Mouse (Mus musculus): ENCODE results near the gene Spout1. TPM values are rescaled to one million over a fixed set of nuclear protein-coding genes. Genes with fewer than 3 reads are reported as not detected.
"Not testable (repeated sequence)": the region's sequence is repeated elsewhere in the genome, so short reads cannot be mapped to it uniquely, and the experiment has no call there.

Spout1 gene
- total RNA-seq, 2 experiments from 2014 or later = 22.4 to 26.0 TPM

DNA sequence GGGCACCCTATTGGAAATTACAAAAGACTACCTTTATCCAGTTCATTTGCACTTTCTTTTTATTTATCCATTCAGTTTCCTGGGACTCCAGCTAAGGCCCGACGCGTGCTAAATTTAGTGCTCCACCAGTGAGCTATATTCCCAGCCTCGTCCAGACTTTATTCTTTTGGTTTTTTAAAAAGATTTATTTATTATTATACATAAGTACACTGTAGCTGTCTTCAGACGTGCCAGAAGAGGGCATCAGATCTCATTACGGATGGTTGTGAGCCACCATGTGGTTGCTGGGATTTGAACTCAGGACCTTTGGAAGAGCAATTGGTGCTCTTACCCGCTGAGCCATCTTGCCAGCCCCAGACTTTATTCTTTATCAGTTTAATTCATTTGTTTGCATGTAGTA lies 452 bp upstream of the Spout1 start:
- DNase-seq = not testable (repeated sequence)

DNA sequence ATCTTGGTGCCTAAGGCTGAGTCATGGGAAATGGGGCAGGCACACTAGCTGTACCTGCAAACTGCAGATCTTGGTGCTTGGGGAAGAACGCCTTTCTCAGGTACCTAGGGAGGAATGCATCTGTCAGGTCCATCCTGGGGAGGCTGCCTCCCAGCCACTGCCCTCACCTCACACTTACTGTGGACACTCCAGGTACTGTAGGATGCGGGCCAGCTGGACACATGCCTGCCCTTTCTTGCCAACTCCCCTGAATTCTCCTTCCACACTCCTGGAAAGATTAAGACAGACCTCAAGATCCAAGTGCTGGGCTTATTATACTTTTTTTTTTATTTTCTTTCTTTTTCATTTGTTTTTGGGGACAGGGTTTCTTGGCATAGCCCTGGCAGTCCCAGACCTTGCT lies 1.7 kb downstream of the Spout1 start:
- DNase-seq = no peak

DNA sequence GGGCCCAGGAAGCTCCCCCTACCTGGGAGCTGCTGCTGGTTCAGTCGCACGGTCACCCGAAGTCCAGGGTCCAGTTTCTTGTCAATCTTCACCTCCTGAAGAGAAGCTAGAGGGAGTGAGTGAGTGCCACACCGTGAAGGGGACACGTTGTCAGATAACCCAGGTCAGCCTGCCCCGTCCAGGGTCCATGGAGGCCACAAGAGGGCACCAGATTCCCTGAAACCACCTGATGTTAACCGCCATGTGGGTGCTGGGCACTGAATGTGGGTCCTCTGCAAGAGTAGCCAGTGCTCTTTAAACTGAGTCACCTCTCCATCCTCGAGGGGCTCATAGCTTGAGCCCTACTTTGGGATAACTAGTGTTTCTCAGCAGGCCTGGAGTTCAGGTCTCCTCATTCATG lies 2.4 kb downstream of the Spout1 start:
- DNase-seq = no peak

DNA sequence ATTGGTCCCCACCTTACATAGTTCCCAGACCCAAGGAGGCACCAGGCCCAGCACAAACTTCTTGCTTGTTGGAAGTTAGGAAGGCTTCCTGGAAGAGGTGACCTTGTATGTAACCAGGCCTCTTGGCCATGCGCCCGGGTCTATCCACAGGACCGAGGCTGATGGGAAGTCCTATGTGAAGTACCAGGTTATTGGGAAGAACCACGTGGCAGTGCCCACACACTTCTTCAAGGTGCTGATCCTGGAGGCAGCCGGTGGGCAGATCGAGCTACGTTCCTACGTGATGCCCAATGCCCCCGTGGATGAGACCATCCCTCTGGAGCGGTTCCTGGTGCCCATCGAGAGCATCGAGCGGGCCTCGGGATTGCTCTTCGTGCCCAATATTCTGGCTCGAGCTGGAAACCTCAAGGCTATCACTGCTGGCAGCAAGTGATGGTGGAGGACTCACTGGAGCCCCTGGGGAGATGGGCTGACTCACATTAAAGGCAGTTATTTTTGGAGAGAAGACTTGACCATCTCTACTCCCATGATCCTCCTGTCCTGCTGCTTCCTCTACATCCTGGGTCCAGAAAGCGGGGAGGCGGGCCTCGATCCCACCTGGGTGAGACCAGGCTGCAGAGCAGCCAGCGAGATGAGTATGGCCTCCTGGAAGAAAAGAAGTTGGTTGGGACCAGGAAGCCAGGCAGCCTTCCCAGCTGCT lies 4.6 kb downstream of the Spout1 start:
- DNase-seq = peak in 1 of 2 experiments; percentile 32

DNA sequence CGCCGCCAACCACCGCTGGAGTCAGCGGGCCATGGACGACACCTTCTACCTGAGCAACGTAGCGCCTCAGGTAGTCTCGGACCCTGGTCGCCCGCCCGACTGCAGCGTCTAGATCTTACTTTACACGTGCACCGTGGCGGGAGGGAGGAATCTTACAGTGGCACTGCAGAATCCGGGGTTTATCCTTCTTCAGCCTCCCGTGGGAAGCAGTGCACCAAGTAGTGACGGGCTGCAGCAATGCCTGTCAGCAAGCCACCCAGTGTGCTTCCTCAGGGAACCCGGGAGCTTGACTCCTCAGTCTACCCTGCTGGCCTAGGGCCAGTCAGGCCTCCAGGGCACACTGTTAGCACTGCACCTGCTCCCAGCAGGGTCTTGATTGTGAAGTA lies 6.3 kb downstream of the Spout1 start:
- DNase-seq = peak; percentile 24 to 43

DNA sequence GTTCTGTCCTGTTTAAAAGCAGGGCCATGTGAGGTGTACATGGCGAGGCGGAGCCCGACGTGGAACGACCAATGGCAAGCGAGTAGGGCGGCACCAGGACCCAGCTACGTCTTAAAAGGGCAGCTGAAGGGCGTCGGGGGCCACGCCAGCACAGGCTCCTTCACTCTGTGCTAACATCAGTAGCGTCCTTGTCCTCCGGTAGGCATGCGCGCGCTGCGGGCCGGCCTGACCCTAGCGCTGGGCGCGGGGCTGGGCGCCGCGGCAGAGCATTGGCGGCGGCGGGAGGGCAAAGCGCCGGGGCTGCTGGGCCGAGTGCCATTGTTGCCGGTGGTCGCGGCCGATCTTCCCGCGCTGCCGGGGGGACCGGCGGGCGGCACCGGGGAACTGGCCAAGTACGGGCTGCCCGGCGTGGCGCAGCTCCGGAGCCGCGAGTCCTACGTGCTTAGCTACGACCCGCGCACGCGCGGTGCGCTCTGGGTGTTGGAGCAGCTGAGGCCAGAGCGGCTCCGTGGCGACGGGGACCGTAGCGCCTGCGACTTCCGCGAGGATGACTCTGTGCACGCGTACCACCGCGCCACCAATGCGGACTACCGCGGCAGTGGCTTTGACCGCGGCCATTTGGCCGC lies 6.8 kb downstream of the Spout1 start, which contains the start of gene Endog:
Endog (plus strand) TSS at position 123 of the 626 bp plus-strand sequence.
- peak; percentile 94 for DNase-seq

DNA sequence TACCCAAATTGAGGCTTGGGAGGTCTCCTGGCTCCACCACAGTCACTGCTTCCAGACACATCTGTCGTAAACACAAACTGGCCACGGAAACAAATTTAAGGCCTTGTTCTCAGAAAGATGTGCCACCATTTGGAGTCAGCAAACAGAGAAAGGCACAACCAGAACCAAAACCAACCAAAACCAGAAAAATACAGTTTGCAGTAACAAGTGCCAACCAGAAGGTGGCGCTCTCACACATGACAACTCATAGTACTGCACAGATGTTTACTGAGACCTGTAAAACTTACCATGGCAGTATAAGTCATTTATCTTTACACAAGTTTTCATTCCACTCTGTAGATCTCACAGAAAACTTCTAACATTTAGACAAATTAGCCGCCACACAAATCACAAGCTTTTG lies 11.6 kb downstream of the Spout1 start:
- no peak for DNase-seq

DNA sequence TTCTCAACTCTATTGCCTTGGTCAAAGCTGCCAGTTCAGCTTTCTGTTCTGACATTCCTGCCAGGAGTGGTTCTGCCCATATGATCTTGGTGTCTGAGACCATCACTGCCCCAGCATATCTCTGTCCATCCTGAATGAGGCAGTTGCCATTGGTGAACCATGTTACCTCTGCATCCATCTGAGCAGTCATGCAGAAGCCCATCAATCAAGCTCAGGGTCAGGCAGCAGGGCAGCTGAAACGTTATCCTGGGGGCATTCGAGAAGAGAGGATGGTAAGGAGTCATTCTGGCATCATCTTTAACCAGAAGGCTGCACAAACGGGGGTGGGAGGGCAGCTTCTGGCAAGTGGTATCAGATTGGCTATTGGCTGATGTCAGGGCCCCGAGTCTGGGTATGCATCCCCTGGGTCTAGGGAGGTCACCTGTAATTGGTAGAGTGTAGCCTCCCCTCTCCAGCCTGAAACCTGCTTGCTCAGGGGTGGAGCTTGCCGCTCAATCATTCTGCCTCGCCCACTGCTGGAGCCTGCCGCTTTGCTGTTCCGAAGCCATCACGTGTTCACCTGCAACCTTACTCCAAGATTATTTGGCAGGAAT lies 13.8 kb downstream of the Spout1 start:
- no peak for DNase-seq

DNA sequence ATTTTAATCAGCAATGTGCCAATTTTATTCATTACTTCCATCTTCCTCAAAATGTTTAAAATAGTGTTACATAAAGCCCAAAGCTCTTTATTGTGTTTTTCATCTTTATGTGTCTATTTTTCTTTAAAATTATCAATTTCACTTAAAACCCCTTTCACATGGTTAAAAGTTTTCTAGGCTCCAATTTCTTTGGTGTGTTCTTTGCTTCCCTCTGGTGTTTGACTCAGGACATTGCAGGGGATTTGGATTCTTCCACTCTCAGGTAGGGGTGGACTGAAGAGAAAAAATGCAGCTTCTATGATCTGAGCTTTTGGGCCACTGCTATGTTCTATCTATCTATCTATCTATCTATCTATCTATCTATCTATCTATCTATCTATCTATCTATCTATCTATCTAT lies 16.4 kb downstream of the Spout1 start:
- DNase-seq = peak in 1 of 2 experiments; percentile 44

DNA sequence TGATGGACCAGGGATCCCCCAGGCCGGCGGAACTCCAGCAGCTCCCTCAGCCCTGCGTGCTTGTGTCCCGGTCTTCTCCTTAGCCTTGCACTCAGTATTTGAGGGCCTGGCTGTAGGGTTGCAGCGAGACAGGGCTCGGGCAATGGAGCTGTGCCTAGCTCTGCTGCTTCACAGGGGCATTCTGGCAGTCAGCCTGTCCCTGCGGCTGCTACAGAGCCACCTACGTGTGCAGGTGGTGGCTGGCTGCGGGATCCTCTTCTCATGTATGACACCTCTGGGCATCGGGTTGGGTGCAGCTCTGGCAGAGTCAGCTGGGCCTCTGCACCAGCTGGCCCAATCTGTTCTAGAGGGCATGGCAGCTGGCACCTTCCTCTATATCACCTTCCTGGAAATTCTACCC lies 18.4 kb downstream of the Spout1 start:
- DNase-seq = not testable (repeated sequence)

DNA sequence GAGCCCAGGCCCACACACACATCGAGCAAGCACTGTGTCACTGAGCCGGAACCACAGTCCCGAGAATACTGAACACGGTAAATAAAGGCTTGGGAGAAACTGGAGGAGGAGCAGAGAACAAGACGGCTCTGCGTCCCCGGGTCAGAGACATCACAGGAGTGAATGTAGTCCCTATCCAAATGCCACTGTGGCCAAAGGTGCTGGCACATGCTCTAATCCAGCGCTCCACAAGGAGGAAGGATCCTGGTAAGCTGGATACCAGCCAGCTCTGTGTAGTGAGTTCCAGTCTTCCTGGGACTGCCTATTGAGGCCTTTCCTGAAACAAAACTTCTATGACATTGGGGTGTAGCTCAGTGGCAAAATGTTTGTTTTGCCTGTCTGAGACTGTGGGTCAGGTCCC lies 25.6 kb downstream of the Spout1 start:
- DNase-seq = peak; percentile 20 to 44

DNA sequence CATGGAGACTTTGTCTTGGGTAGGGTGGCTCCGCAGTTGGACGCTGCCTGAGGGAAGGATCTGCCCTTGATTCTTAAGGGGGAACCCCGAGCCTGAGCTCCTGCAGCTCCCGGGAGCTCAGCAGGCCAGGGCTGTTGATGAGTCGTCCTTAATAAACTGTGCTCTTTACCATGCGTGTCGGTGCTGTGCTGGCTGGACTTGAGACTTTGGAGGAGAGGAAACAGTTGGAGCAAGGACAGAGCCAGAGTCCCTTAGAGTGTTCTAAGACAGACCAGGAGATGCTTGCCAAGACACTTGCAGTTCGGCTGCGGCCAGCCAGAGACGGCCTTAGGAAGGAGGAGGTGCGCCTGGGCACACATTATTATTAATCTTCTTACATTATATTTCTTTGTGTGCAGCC lies 26.4 kb downstream of the Spout1 start:
- DNase-seq = peak; percentile 11 to 30

DNA sequence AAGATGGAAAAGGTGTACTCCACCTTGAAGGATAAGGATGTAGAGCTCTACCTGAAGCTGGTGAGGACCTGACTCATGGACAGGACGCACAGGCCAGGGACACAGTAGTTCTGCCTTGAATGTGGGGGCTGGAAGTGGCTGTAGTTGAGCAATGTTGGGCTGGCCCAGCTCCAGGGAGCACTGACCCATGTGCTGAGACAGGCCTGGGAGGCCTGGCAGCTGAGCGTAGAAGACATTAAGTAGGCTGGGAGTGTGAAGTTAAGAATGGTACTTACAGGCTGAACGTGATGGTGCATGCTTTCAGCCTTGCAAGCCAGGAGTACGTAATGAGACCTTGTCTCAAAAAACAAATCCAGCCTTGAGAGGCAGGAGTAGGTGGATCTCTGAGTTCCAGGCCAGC lies 30.8 kb downstream of the Spout1 start:
- DNase-seq = peak; percentile 89 to 92

DNA sequence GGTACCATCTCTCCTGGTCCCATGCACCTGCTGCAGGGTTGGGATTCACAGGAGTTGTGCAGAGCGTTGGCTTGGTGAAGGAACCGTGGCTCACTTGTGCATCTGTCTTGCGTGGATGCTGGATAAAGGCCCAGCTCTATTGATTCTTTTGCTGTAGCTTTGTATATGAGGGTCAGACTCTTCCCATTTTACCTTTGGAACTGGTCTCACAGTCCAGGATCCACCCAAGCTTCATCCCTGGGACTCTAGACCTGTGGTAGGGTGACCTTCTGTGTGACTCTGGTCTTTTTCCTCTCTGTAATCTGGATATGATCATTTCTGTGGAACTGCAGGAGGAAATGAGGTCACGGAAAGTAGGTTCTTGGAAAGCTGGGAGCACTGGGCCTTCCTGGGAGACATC lies 33.8 kb downstream of the Spout1 start:
- DNase-seq = no peak

DNA sequence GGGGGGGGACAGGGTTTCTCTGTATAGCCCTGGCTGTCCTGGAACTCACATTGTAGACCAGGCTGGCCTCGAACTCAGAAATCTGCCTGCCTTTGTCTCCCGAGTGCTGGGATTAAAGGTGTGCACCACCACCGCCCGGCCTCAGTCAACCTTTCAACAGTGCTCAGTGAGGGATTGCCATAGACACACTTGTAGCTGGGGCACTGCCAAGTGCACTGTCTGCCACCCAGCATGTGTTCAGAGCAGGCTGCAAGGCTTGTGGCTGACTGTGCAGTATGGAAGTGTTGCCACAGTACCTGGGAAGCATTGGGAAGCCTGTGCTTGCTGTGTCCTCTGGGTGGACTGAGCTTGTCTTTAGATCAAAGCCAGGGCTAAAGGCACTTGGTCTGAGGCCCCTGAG lies 38.2 kb downstream of the Spout1 start:
- not testable (repeated sequence) for DNase-seq

DNA sequence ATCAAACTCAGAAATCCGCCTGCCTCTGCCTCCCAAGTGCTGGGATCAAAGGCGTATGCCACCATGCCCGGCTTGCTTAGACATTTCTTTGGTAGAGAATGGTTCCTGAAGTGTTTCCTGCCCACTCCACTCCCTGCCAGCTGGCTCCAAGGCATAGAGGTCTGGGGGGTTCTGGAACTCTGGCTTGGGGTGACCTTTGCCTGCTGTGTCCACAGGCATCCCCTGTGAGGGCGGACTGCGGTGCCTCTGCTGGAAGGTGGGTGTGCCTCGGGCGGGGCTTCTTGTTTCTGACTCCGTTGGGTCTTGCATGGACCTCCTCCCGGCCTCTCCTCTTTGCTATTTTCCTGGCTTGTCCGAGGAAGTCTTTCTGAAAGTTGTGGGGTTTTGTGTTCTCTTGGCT lies 41.8 kb downstream of the Spout1 start:
- DNase-seq = no peak

DNA sequence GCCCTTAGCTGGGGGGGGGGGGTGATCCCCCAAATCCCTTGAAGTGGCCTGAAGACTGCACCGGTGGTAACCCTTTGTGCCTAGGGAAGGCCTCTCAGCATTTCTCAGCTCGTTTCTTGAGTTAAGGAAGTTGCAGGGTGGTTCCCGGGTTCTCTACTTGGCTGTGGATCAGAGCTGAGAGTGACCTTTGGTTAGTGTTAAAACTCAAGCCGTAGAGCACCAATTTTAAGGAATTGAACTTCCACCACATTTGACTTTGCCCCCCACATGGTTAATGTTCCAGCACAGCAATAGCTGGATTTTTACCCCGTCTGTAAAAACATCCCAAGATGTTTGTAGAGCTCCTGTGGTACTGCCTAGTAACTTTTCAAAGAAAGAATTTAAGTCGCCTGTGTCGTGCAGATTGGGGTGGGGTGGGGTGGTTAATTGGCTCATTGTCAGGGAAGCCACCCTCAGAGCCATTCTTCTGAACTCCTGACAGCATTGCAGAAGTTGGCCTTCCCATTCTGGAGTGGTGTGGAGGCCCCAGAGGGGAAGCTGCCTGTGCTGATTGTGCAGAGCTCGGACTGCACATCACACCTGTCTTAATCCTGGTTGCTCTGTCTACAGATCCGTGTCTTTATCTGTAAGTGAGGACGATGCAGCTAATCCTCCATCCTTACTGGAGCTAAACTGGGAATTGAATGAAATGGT lies 43.2 kb downstream of the Spout1 start:
- peak in 1 of 2 experiments; percentile 36 for DNase-seq

DNA sequence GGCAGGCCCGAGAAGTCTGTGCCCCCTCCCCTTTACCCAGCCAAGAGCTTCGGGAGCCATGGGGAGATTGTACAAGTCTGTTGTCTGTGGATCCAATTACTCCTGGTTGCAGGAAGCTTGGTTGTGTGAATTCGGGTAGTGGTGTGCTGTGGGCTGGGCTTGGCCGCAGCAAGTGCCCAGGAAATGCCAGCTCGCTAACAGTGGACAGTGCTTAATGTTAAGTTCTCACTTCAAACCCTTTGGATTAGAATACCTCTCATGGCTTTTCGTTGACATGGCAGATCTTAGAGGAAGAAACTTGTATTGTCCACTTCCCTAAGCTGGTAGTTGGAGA lies 43.9 kb downstream of the Spout1 start:
- DNase-seq = peak in 1 of 2 experiments; percentile 28

DNA sequence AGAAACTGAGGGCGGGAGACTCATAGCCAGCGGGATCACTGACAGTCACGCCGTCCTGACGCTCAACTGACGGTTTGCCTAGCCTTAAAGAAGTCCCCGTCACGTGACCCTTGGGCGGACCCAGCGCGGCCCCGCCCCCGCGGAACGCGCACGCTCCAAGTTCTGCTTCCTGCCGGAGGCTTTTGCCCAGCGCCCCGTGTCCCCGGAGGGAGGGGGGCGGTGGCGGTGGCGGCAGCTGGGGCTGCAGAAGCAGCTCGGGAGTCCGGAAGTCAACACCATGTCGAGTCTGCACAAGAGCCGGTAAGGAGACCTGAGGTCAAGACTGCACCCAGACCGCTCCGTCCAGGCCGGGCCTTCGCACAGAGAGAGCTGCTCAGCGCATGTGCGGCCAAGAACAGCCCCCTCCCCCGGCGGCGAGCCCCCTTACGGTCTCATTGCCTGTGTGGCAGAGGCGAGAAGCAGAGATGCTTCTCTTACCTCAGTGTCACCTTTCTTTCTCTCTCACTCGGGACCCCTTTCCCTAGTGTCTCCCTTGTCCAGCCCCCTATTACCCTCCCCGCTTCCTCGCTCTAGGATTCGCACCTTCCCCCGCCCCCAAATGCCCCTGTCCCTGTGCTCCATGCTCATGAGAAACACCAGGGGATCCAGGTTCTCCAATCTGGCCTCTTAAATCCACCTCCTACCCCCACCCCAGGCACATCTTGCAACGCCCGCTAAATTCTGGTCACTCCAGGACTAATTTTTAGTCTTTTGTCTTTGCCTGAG lies 44.5 kb downstream of the Spout1 start, which contains the start of gene Tbc1d13:
Tbc1d13 (plus strand) TSS at position 134 of the 765 bp plus-strand sequence.
- peak; percentile 99 to 100 for DNase-seq

DNA sequence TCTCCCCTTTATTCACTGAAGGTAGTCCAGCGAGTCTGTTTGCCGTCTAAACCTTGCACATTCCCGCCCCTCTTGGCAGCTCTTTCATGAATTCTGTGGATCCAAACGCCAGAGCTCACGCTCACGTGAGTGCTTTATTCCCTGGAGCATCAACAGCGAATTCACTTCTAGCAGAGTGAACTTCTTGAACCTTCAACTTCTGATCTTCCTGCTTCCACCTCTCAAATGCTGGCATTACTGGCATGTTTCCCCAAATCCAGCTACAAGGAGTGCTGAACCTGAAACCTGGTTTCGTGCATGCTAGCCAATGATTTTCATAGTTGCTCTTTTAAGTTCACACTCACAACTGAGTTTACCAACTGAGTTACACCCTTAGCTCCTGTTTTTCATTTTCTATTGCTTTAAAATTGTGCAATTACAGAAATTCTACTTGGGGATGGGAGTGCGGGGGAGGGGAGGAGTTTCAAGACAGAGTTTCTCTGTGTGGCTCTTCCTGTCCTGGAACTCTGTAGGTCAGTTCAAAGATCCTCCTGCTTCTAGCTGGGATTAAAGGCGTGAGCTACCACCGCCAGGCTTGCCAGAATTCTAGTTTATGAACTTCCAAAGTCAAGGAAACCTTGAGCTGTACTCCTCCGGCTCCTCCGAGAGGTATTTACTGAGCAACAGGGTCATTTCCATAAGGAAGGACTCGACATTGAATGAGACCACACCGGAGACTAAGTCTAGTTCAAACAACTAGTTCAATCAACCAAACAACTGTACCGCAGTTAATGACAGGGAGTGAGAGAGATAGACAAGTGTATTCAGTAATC lies 45.3 kb downstream of the Spout1 start:
- peak; percentile 35 to 68 for DNase-seq

DNA sequence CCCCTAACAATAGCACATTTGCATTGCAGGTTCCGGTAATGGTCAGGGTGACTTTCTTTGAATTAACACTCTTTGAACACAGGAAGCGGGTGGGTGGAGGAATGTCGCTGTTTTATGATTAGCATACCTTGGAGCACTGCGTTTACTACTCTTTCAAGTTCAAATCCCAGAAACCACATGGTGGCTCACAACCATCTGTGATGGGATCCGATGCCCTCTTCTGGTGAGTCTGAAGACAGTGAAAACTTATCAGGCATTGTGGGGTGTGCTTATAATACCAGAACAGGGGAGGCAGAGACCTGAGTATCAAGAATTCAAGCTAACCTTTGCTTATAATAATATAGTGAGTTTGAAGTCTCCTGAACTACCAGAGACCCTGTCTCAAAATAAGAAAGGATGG lies 47.0 kb downstream of the Spout1 start:
- not testable (repeated sequence) for DNase-seq
